Mouse (Mus musculus) spleen, adult 2 months (tissue): Measurements from ENCODE around the gene Sez6l2.

ENCODE experiments used
- CTCF ChIP-seq: fragments of 200-500 bp; IDR thresholded peaks from 2 replicates; pipeline ENCODE4 v1.5.1; 2011; ENCODE audit warnings: mild to moderate bottlenecking, inconsistent platforms; ENCODE audit not compliant: insufficient read depth, insufficient read length, insufficient replicate concordance; ENCODE audit errors: extremely low read depth
- POLR2A ChIP-seq: fragments of 200-500 bp; IDR thresholded peaks from 2 replicates; pipeline ENCODE4 v1.6.1; 2011; ENCODE audit warnings: low read depth, low read length, inconsistent platforms

GRCm38 (mm10) chr7:127017950-127018345 is 67.6 kb downstream of the Sez6l2 start:
- TF ChIP-seq CTCF, result no peak
- TF ChIP-seq POLR2A, result no peak
